Mouse (Mus musculus): ENCODE measurements around the gene C1ql1. TPM values are rescaled to one million over a fixed set of nuclear protein-coding genes. Genes with fewer than 3 reads are reported as not detected.

Gene C1ql1
- polyA plus RNA-seq, 1 experiment from 2014 or later, result 4.1 TPM

DNA sequence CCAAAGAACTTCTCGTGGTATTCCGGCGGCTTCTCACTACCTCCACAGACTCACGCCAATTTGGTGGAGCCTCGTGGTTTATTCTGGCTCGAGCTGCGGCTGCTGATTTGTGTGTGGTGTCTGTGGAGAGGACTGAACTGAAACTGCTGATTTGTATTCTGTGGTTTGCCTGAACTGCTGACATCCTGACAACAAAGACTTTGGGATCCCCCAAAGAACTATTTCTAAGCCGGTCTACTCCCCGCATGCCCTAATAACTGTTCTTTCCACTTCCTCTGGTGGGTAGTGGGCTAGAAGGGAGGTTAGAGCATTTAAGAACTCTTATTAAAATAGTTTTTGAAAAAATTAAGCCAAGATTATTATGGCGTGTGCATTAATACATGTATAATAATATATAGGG lies 15.8 kb downstream of the C1ql1 start:
- Histone ChIP-seq H3K36me3 (no peaks in the 10 kb centered on the region), H3K4me1 (no peaks in the 10 kb centered on the region), H3K9me3 (replicated peaks) (no peaks in the 10 kb centered on the region), H3K9ac (no peak overlapping the region), H3K27ac (replicated peaks) (no peak overlapping the region), H3K27me3 (no peaks in the 10 kb centered on the region), H3K4me2 (replicated peaks) (no peak overlapping the region), H3K4me3 (replicated peaks) (no peak overlapping the region)
- no peak for ATAC-seq (ENCODE audit: insufficient number of reproducible peaks, low FRiP score, low TSS enrichment, low read depth)
- 82% methylated on average over 10 of the region's 10 CpGs for WGBS

DNA sequence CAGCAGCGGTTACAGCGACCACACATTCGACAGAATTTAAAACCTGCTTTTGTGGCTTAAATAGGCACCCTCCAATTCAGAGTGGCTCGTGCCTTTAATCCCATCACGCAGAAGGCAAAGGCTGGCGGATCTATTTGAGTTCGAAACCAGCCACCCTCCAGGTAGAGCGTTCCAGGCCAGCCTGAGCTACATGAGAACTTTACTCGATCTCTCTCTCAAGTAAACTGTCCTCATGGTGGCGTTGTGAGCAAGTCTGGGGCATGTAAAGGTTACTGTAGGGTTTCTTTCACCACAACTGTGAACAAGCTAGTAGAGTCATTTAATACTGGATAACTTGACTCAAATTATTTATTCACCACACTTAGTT lies 21.2 kb downstream of the C1ql1 start:
- no peaks in the 10 kb centered on the region for H3K9me3 ChIP-seq (replicated peaks)
- ATAC-seq (ENCODE audit: insufficient number of reproducible peaks, low FRiP score, low TSS enrichment, low read depth), result no peak
- H3K4me1 ChIP-seq, result peaks cover 25% of the 10 kb centered on the region
- H3K27ac ChIP-seq (replicated peaks), result peak overlapping the region; percentile 90
- H3K4me2 ChIP-seq (replicated peaks), result peak overlapping the region; percentile 73
- H3K27me3 ChIP-seq, result no peaks in the 10 kb centered on the region
- no peaks in the 10 kb centered on the region for H3K36me3 ChIP-seq
- WGBS, result 1% methylated on average over 10 of the region's 10 CpGs
- H3K4me3 ChIP-seq (replicated peaks), result peak overlapping the region; percentile 79
- H3K9ac ChIP-seq, result peak overlapping the region; percentile 45

GRCm38 (mm10) chr11:102924557-102925350 lies 21.7 kb downstream of the C1ql1 start, which contains the start of gene Kif18b:
Gene Kif18b (minus strand): TSS chr11:102925124.
- Histone ChIP-seq H3K9me3 (replicated peaks) (no peaks in the 10 kb centered on the region), H3K36me3 (no peaks in the 10 kb centered on the region), H3K27ac (replicated peaks) (peak within 1 kb of the TSS; percentile 90), H3K4me2 (replicated peaks) (peak within 1 kb of the TSS; percentile 73), H3K9ac (peak within 1 kb of the TSS; percentile 45), H3K27me3 (no peaks in the 10 kb centered on the region), H3K4me1 (peaks cover 25% of the 10 kb centered on the region), H3K4me3 (replicated peaks) (peak within 1 kb of the TSS; percentile 79)
- peak; percentile 92 for ATAC-seq (ENCODE audit: insufficient number of reproducible peaks, low FRiP score, low TSS enrichment, low read depth)
- under 1% methylated on average over 62 of the region's 62 CpGs for WGBS

DNA sequence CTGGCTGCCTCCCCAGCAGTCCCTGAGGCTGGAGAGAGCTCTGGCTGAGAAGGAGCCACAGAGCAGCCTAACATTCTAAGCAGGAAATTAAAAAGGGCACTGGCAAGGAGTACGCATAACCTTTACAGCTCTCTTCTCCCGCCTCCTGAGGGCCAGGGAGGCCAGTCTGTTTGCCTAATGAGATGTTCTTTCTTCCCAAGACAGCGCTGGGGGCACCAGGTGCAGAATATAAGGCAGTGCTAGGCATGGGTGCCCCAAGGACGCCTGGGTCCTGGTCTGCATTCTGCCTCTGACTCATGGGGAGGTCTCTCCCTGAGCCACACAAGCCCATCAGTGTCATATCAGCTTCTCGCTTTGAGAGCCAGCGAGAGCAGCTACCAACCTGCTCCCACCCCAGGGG lies 25.0 kb downstream of the C1ql1 start:
- H3K27me3 ChIP-seq, result no peaks in the 10 kb centered on the region
- ATAC-seq (ENCODE audit: insufficient number of reproducible peaks, low FRiP score, low TSS enrichment, low read depth), result no peak

GRCm38 (mm10) chr11:102918077-102918476 lies 28.4 kb downstream of the C1ql1 start:
- whole genome bisulfite sequencing, result 65% methylated on average over 4 of the region's 4 CpGs
- peaks cover 21% of the 10 kb centered on the region for H3K36me3 ChIP-seq
- no peaks in the 10 kb centered on the region for H3K9me3 ChIP-seq (replicated peaks)
- H3K4me2 ChIP-seq (replicated peaks), result no peak overlapping the region
- no peak for ATAC-seq (ENCODE audit: insufficient number of reproducible peaks, low FRiP score, low TSS enrichment, low read depth)
- H3K4me3 ChIP-seq (replicated peaks), result no peak overlapping the region
- H3K4me1 ChIP-seq, result peaks cover 19% of the 10 kb centered on the region
- H3K27ac ChIP-seq (replicated peaks), result no peak overlapping the region
- no peaks in the 10 kb centered on the region for H3K27me3 ChIP-seq
- H3K9ac ChIP-seq, result no peak overlapping the region

More for the DNA sequence above, 25.0 kb downstream of the C1ql1 start:
- WGBS, result 75% methylated on average over 6 of the region's 6 CpGs
- H3K4me1 ChIP-seq, result peaks cover 28% of the 10 kb centered on the region
- no peaks in the 10 kb centered on the region for H3K36me3 ChIP-seq
- no peak overlapping the region for H3K4me2 ChIP-seq (replicated peaks)
- H3K9me3 ChIP-seq (replicated peaks), result no peaks in the 10 kb centered on the region
- no peak overlapping the region for H3K4me3 ChIP-seq (replicated peaks)
- no peak overlapping the region for H3K27ac ChIP-seq (replicated peaks)
- no peak overlapping the region for H3K9ac ChIP-seq

DNA sequence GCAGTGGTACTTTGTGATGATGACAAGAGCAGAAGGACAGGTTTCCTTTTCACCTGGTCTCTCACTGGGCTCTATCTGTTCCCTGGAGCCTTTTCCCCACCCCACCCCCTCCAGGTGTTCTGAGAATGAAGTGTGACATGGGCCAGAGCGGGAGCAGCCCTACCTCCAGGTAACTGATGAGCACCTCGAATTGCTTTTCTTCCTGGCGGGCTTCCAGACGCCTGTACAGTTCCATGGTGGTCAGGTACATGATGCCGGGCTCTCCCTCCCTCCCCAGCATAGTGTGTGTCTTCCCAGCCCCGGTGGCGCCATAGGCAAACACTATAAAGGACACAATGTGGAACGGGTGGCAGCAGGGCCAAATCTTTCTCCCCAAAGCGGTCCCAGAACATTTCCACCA lies 31.1 kb downstream of the C1ql1 start:
- no peak overlapping the region for H3K27ac ChIP-seq (replicated peaks)
- H3K4me3 ChIP-seq (replicated peaks), result no peak overlapping the region
- no peak overlapping the region for H3K9ac ChIP-seq
- H3K27me3 ChIP-seq, result no peaks in the 10 kb centered on the region
- 89% methylated on average over 9 of the region's 9 CpGs for WGBS
- H3K4me2 ChIP-seq (replicated peaks), result no peak overlapping the region
- 0 out of 2 replicates have a peak, but pooled peaks cover 3% of the 10 kb centered on the region for H3K4me1 ChIP-seq
- H3K36me3 ChIP-seq, result peaks cover 42% of the 10 kb centered on the region
- no peak for ATAC-seq (ENCODE audit: insufficient number of reproducible peaks, low FRiP score, low TSS enrichment, low read depth)
- no peaks in the 10 kb centered on the region for H3K9me3 ChIP-seq (replicated peaks)

DNA sequence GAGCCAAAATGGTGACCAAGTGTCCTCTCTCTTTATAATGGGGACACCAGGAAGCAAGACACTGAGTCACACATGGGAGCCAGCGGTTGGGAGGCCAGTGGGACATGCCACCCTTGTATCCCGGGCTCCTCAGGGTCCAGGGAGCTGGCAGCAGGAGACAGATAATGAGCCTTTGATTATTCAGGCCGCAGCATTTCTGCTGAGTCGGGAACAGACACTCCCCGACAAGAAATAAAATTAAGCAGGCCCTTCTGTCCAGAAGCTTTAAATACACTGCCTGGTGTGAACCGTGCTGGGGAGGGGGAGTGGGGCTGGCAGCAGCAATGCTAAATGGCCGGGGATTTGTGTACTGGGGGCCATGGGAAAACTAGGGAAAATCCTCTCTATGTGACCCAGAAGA lies 35.1 kb downstream of the C1ql1 start:
- H3K36me3 ChIP-seq, result peaks cover 81% of the 10 kb centered on the region
- no peaks in the 10 kb centered on the region for H3K4me1 ChIP-seq
- H3K4me2 ChIP-seq (replicated peaks), result no peak overlapping the region
- H3K27me3 ChIP-seq, result no peaks in the 10 kb centered on the region
- H3K9ac ChIP-seq, result no peak overlapping the region
- no peak for ATAC-seq (ENCODE audit: insufficient number of reproducible peaks, low FRiP score, low TSS enrichment, low read depth)
- H3K9me3 ChIP-seq (replicated peaks), result no peaks in the 10 kb centered on the region
- 77% methylated on average over 7 of the region's 7 CpGs for WGBS
- H3K4me3 ChIP-seq (replicated peaks), result no peak overlapping the region
- no peak overlapping the region for H3K27ac ChIP-seq (replicated peaks)

DNA sequence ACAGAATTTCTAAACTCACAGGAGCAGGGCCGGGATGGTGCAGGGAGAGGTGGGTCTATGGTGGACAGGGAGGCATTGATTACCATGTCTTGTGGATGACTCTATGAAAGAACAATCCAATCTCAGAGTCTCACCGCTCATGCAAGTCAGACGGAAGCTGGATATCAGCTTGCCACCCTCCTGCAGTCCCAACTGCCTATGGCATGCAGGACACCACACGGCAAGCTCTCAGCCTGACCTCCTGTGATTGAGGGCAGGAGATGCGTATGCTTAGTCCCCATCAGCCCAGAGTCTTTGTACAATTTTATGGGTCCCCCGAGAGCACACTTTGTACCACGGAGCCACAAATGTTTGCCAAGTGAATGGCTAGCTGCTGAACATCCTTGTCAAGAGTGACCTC lies 42.8 kb downstream of the C1ql1 start:
- no peak for ATAC-seq (ENCODE audit: insufficient number of reproducible peaks, low FRiP score, low TSS enrichment, low read depth)
- Histone ChIP-seq H3K4me3 (replicated peaks) (no peak overlapping the region), H3K36me3 (peaks cover 32% of the 10 kb centered on the region), H3K27ac (replicated peaks) (no peak overlapping the region), H3K4me1 (peaks cover 4% of the 10 kb centered on the region; the same call in 1 of the 2 replicates), H3K9me3 (replicated peaks) (no peaks in the 10 kb centered on the region), H3K9ac (no peak overlapping the region), H3K27me3 (0 out of 2 replicates have a peak, but pooled peaks cover 3% of the 10 kb centered on the region), H3K4me2 (replicated peaks) (no peak overlapping the region)
- WGBS, result 74% methylated on average over 7 of the region's 7 CpGs

DNA sequence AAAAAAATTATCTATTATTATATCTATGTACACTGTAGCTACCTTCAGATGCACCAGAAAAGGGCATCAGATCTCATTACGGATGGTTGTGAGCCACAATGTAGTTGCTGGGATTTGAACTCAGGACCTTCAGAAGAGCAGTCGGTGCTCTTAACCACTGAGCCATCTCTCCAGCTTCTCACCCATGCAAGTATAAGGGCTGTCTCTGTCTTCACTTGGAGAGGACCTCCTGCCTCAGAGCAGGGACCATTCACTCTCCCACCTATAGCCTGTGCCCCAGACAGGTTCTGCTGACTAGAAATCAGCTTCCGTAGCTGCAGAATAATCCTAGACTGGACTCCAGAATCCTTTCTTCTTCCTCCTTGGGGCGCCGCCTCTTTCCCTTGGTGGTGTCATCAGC lies 44.4 kb downstream of the C1ql1 start:
- Histone ChIP-seq H3K36me3 (peaks cover 16% of the 10 kb centered on the region), H3K4me2 (replicated peaks) (no peak overlapping the region), H3K9ac (no peak overlapping the region), H3K9me3 (replicated peaks) (no peaks in the 10 kb centered on the region), H3K27ac (replicated peaks) (no peak overlapping the region), H3K4me1 (peaks cover 4% of the 10 kb centered on the region; the same call in 1 of the 2 replicates), H3K4me3 (replicated peaks) (no peak overlapping the region), H3K27me3 (0 out of 2 replicates have a peak, but pooled peaks cover 3% of the 10 kb centered on the region)
- ATAC-seq (ENCODE audit: insufficient number of reproducible peaks, low FRiP score, low TSS enrichment, low read depth), result no peak
- 86% methylated on average over 5 of the region's 5 CpGs for WGBS

- peaks cover 7% of the 10 kb centered on the region; the same call in 1 of the 2 replicates for H3K36me3 ChIP-seq
- 0 out of 2 replicates have a peak, but pooled peaks cover 4% of the 10 kb centered on the region for H3K27me3 ChIP-seq
- no peak overlapping the region for H3K9ac ChIP-seq
- H3K4me3 ChIP-seq (replicated peaks), result no peak overlapping the region
- no peak for ATAC-seq (ENCODE audit: insufficient number of reproducible peaks, low FRiP score, low TSS enrichment, low read depth)
- 55% methylated on average over 4 of the region's 4 CpGs for WGBS
- H3K27ac ChIP-seq (replicated peaks), result no peak overlapping the region
- no peaks in the 10 kb centered on the region for H3K9me3 ChIP-seq (replicated peaks)
- no peak overlapping the region for H3K4me2 ChIP-seq (replicated peaks)
- H3K4me1 ChIP-seq, result peaks cover 4% of the 10 kb centered on the region; the same call in 1 of the 2 replicates
Observed at GRCm38 (mm10) chr11:102901199-102901598, 45.3 kb downstream of the C1ql1 start.

DNA sequence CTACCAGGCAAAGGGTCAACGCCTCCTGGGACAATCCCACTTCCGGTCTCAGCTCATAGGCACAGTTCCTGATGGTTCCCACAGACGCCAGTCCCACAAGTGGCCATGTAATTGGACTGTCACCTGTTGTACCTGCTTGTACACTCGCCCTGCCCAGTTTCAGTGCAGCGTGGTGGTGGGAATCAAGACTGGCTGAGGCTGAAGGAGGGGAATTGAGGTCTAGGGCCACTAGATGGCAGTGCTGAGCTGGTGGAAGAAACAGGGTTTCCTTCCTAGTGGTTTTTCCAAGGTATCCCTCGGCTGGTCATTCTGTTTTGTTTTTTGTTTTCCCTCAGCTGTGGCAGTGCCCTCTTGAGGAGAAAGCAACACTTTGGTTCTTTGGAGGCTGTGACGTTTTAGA lies 45.7 kb downstream of the C1ql1 start, which contains the start of gene Gfap:
TSS of gene Gfap (minus strand) at position 150 of the 400 bp plus-strand sequence.
- Histone ChIP-seq H3K36me3 (peaks cover 3% of the 10 kb centered on the region; the same call in 1 of the 2 replicates), H3K4me3 (replicated peaks) (no peak within 1 kb of the TSS), H3K4me2 (replicated peaks) (no peak within 1 kb of the TSS), H3K4me1 (peaks cover 4% of the 10 kb centered on the region; the same call in 1 of the 2 replicates), H3K27ac (replicated peaks) (no peak within 1 kb of the TSS), H3K9me3 (replicated peaks) (no peaks in the 10 kb centered on the region), H3K9ac (no peak within 1 kb of the TSS), H3K27me3 (peaks cover 8% of the 10 kb centered on the region; the same call in 1 of the 2 replicates)
- no peak for ATAC-seq (ENCODE audit: insufficient number of reproducible peaks, low FRiP score, low TSS enrichment, low read depth)
- 10% methylated on average over 7 of the region's 7 CpGs for WGBS
